Mouse (Mus musculus) forebrain, embryonic 10.5 days (tissue): ENCODE data around the gene Pml. TPM values are rescaled to one million over a fixed set of nuclear protein-coding genes. Genes with fewer than 3 reads are reported as not detected.

Experiments used
- DNase-seq: peaks from one replicate; pipeline ENCODE4 v3.0.0-alpha.2; 2017; ENCODE audit warnings: low spot score; ENCODE audit errors: extremely low spot score
- H3K27ac ChIP-seq: fragments of 300-500 bp; sonication (generic); 2 replicates; pipeline ENCODE4 v1.5.1; 2016; ENCODE audit warnings: mild to moderate bottlenecking
- H3K27me3 ChIP-seq: fragments of 300-500 bp; sonication (generic); 2 replicates; pipeline ENCODE4 v1.6.1; 2016; ENCODE audit warnings: mild to moderate bottlenecking; ENCODE audit not compliant: poor library complexity, severe bottlenecking
- H3K36me3 ChIP-seq: fragments of 300-500 bp; sonication (generic); replicated peaks from 2 replicates; pipeline ENCODE4 v1.6.1; 2016; ENCODE audit warnings: mild to moderate bottlenecking, moderate library complexity
- H3K4me1 ChIP-seq: fragments of 300-500 bp; sonication (generic); 2 replicates; pipeline ENCODE4 v1.6.1; 2016
- H3K4me3 ChIP-seq: fragments of 300-500 bp; sonication (generic); 2 replicates; pipeline ENCODE4 v1.5.1; 2016; ENCODE audit warnings: mild to moderate bottlenecking, moderate library complexity
- H3K9me3 ChIP-seq: fragments of 300-500 bp; sonication (generic); 2 replicates; pipeline ENCODE4 v1.6.1; 2016; ENCODE audit warnings: mild to moderate bottlenecking, moderate library complexity
- WGBS: fragments of 180-500 bp; shearing (Covaris S2); methylation state at CpG from one replicate; pipeline ENCODE4 v1.1.7; 2016; 5-methylcytosine and 5-hydroxymethylcytosine counted together
- polyA plus RNA-seq: library from polyadenylated mRNA; unstranded; fragments of >200 nt; fragmentation: Nextera tagmentation; extraction: Ambion mirVana; gene quantifications from 2 replicates; pipeline ENCODE4 v1.2.1, GENCODE M21; 2016

Pml gene
- polyA plus RNA-seq = 13.7 and 14.4 TPM in 2 replicates

GRCm38 (mm10) chr9:58249592-58250192 is at the start of gene Pml:
Gene Pml, minus strand, starts transcription at chr9:58249786.
- H3K4me1 ChIP-seq = peaks cover 58% of the 10 kb centered on the region
- WGBS = 2% methylated on average over 16 of the region's 16 CpGs
- H3K27ac ChIP-seq = peak within 1 kb of the TSS; percentile 88

DNA sequence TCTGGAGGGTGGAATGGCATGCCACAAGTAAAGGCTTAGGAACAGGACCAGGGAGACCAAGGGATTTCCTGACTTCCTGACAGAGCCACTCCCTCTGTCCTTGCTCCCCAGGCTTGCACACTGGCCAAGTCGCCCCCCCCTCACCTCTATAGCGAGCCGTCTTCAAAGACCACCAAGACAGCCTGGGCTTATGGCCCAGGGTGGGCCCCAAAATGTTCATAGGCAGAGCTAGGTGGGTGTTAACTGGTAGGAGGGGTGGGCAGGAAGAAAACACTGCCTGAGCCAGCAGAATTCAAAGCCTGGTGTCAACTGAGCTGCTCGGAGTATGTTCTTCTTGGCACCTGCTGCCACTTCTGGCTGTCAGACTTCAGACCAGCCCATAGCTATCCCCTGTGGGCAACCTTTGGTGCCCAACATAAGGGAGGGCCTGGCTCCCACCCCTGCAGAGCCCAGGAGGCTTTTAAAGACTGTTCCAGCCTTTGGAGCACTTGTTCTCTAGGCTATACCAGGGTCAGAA is 48.4 kb upstream of the Pml start:
- Histone ChIP-seq H3K27ac (0 out of 2 replicates have a peak overlapping the region, but pooled peaks have one; percentile 48), H3K36me3 (0 out of 2 replicates have a peak, but pooled peaks cover 2% of the 10 kb centered on the region), H3K27me3 (no peaks in the 10 kb centered on the region), H3K9me3 (no peaks in the 10 kb centered on the region), H3K4me3 (no peak overlapping the region), H3K4me1 (peaks cover 45% of the 10 kb centered on the region)
- DNase-seq = no peak
- 78% methylated on average over 4 of the region's 4 CpGs for WGBS

More at GRCm38 (mm10) chr9:58249592-58250192, at the start of gene Pml:
- Histone ChIP-seq H3K4me3 (peak within 1 kb of the TSS; percentile 60), H3K27me3 (no peaks in the 10 kb centered on the region), H3K9me3 (no peaks in the 10 kb centered on the region), H3K36me3 (peaks cover 7% of the 10 kb centered on the region; the same call in 1 of the 2 replicates)
- DNase-seq = peak; percentile 59

DNA sequence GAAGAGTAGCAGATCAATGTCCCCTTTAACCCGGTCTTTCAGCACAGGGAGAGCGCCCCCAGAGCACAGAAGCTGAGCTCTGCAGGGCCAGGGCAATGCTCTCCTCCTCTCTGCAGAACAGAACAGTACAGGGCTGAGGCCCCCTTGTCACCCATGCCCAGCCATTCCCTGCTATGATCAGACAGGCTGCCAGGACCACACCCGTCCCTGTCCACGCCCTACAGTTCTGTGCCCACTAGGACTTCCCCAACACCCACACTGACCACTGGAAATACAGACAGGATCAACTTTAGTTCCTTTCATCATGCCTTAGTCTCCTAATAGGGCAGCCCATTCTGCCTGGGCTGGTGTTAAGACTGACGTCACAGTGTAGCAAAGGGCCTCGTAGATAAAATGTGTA is 47.5 kb upstream of the Pml start:
- no peak for DNase-seq
- H3K27ac ChIP-seq = peak overlapping the region; percentile 44; the same call in 1 of the 2 replicates
- no peak overlapping the region for H3K4me3 ChIP-seq
- H3K27me3 ChIP-seq = no peaks in the 10 kb centered on the region
- 95% methylated on average over 6 of the region's 6 CpGs for WGBS
- no peaks in the 10 kb centered on the region for H3K9me3 ChIP-seq
- peaks cover 41% of the 10 kb centered on the region for H3K4me1 ChIP-seq
- H3K36me3 ChIP-seq = 0 out of 2 replicates have a peak, but pooled peaks cover 2% of the 10 kb centered on the region

- Histone ChIP-seq H3K27ac (peak overlapping the region; percentile 84), H3K9me3 (no peaks in the 10 kb centered on the region), H3K36me3 (0 out of 2 replicates have a peak, but pooled peaks cover 2% of the 10 kb centered on the region), H3K4me3 (no peak overlapping the region), H3K27me3 (no peaks in the 10 kb centered on the region), H3K4me1 (peaks cover 41% of the 10 kb centered on the region)
- 16% methylated on average over 9 of the region's 9 CpGs for WGBS
- DNase-seq = peak; percentile 38
Measured at GRCm38 (mm10) chr9:58295766-58296361, 46.3 kb upstream of the Pml start.

GRCm38 (mm10) chr9:58295345-58295744 is 45.8 kb upstream of the Pml start:
- no peaks in the 10 kb centered on the region for H3K9me3 ChIP-seq
- peaks cover 41% of the 10 kb centered on the region for H3K4me1 ChIP-seq
- H3K27ac ChIP-seq = peak overlapping the region; percentile 84
- WGBS = 85% methylated on average over 3 of the region's 3 CpGs
- H3K4me3 ChIP-seq = no peak overlapping the region
- no peak for DNase-seq
- no peaks in the 10 kb centered on the region for H3K27me3 ChIP-seq
- H3K36me3 ChIP-seq = 0 out of 2 replicates have a peak, but pooled peaks cover 2% of the 10 kb centered on the region

GRCm38 (mm10) chr9:58294527-58294926 is 44.9 kb upstream of the Pml start:
- Histone ChIP-seq H3K36me3 (0 out of 2 replicates have a peak, but pooled peaks cover 2% of the 10 kb centered on the region), H3K4me1 (peaks cover 37% of the 10 kb centered on the region), H3K27ac (no peak overlapping the region), H3K9me3 (no peaks in the 10 kb centered on the region), H3K27me3 (no peaks in the 10 kb centered on the region), H3K4me3 (no peak overlapping the region)
- DNase-seq = no peak
- WGBS = 54% methylated on average over 7 of the region's 7 CpGs

DNA sequence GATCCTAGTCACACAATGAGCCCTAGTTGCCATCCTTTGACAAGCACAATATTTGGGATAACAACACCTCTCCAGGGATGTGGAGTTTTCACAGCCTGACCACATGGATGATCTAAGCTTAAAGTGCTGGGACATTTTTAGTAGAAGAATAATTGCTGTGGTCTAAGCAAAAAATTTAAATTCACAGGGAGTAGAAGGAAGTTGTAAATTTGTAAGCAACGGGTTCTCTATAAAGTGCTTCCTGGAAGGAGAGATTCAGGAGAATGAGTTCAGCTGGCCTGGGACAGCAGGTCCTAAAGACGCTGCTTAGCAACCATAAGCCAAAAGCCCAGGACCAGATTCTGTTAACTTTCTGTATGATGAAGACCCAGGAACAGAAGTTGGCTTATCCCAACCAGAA is 40.3 kb upstream of the Pml start:
- WGBS = 92% methylated on average over 2 of the region's 2 CpGs
- no peak overlapping the region for H3K27ac ChIP-seq
- DNase-seq = no peak
- H3K27me3 ChIP-seq = no peaks in the 10 kb centered on the region
- 0 out of 2 replicates have a peak, but pooled peaks cover 2% of the 10 kb centered on the region for H3K36me3 ChIP-seq
- H3K9me3 ChIP-seq = no peaks in the 10 kb centered on the region
- H3K4me1 ChIP-seq = peaks cover 7% of the 10 kb centered on the region
- no peak overlapping the region for H3K4me3 ChIP-seq

- 79% methylated on average over 1 of the region's 1 CpGs for WGBS
- H3K4me1 ChIP-seq = peaks cover under 1% of the 10 kb centered on the region
- 0 out of 2 replicates have a peak, but pooled peaks cover 2% of the 10 kb centered on the region for H3K36me3 ChIP-seq
Measured at GRCm38 (mm10) chr9:58289090-58289489, 39.5 kb upstream of the Pml start.

DNA sequence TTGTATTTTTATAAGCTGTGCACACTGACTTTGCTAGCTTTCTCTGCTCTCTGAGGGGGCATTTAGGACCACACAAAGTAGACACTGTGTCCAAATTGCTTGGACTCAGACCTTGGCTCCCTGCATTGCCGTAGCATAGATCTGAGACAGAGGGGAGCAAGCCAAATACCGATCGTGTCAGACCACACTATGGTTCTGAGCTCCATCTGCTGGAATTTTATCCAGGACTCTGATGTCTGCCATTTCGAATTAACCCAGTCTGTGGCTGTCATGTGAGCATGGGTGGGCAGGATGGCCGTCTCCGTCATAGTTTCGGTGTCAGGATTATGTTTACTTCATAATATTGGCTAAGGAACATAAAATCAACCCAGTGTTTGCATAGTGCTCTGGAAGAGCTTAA is 33.8 kb upstream of the Pml start:
- Histone ChIP-seq H3K27ac (no peak overlapping the region), H3K36me3 (no peaks in the 10 kb centered on the region), H3K9me3 (no peaks in the 10 kb centered on the region), H3K4me1 (peaks cover 4% of the 10 kb centered on the region), H3K4me3 (no peak overlapping the region), H3K27me3 (no peaks in the 10 kb centered on the region)
- WGBS = 83% methylated on average over 7 of the region's 7 CpGs
- DNase-seq = no peak

More at GRCm38 (mm10) chr9:58289090-58289489, 39.5 kb upstream of the Pml start:
- DNase-seq = no peak
- Histone ChIP-seq H3K27ac (no peak overlapping the region), H3K27me3 (no peaks in the 10 kb centered on the region), H3K9me3 (no peaks in the 10 kb centered on the region), H3K4me3 (no peak overlapping the region)

DNA sequence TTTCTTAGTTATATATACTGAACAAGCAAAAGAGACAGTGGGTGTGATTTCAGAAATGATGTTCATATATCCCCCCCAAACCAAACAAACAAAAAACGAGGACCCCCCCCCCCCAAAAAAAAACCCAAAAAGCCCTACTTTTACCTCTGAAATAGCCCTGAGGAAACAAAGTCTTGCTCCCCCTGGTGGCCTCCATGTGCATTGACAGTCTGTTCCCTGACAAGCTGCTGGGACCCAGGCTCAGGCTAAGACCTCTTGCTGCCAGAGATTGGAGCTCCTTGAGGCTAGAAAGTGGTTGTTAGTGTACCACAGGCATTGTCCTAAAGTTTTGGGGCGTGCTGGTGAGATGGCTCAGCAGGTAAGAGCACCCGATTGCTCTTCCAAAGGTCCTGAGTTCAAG is 32.0 kb upstream of the Pml start:
- Histone ChIP-seq H3K4me1 (peaks cover 4% of the 10 kb centered on the region), H3K27me3 (no peaks in the 10 kb centered on the region), H3K36me3 (no peaks in the 10 kb centered on the region), H3K9me3 (no peaks in the 10 kb centered on the region), H3K4me3 (no peak overlapping the region), H3K27ac (no peak overlapping the region)
- WGBS = 45% methylated on average over 3 of the region's 3 CpGs
- DNase-seq = no peak

DNA sequence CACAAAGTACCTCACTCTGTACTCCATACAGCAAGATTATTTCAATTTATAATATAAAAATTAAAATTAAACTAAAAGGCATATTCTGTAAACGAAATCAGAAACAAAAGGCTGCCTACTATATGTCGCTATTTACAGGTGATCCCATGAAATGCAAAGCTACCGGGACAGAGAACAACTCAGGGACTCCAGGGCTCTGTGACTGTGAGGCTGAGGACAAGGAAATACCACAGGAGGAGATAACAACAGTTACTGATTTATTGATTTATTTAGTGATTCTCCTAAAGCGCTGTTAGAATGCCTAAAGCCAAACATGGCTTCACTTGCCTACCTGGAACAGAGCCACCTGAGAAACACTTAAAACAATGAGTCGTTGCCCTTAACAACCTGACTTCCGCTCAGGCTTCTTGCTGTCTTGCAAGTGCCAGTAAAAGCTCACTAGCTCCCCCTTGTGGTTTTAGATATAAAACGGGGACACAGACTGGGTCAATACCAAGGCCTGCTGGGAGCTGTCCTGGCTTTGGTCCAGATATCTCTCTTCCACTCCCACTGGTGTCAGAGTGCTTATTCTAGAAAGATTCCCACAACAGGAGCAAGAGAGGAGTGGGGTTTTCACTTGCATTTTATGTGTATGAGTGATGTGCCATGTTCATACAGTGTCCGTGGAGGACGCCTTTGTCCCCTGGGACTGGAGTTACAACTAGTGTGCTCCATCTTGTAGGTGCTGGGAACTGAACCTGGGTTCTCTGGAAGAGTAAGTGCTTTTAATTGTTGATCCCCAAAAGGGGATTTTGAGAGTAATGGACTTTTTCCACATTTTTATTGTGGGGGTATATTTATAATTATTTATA is 30.9 kb upstream of the Pml start:
- Histone ChIP-seq H3K4me1 (peaks cover 9% of the 10 kb centered on the region), H3K27ac (no peak overlapping the region), H3K36me3 (no peaks in the 10 kb centered on the region), H3K27me3 (no peaks in the 10 kb centered on the region), H3K4me3 (no peak overlapping the region), H3K9me3 (no peaks in the 10 kb centered on the region)
- peak; percentile 66 for DNase-seq
- 40% methylated on average over 9 of the region's 9 CpGs for WGBS

- Histone ChIP-seq H3K4me3 (no peak overlapping the region), H3K36me3 (no peaks in the 10 kb centered on the region), H3K4me1 (peaks cover 16% of the 10 kb centered on the region), H3K27me3 (no peaks in the 10 kb centered on the region), H3K9me3 (no peaks in the 10 kb centered on the region), H3K27ac (no peak overlapping the region)
- 72% methylated on average over 5 of the region's 5 CpGs for WGBS
- no peak for DNase-seq
Measured at GRCm38 (mm10) chr9:58279780-58280179, 30.2 kb upstream of the Pml start.
